Mouse (Mus musculus) ES-CJ7 (cell line): ENCODE results near the gene Nebl.
"Not testable (repeated sequence)": the region's sequence is repeated elsewhere in the genome, so short reads cannot be mapped to it uniquely, and the experiment has no call there.

Experiments
- DNase-seq: peaks from one replicate; pipeline ENCODE4 v3.0.0; 2011; ENCODE audit warnings: low read depth, low spot score

Nebl gene

DNA sequence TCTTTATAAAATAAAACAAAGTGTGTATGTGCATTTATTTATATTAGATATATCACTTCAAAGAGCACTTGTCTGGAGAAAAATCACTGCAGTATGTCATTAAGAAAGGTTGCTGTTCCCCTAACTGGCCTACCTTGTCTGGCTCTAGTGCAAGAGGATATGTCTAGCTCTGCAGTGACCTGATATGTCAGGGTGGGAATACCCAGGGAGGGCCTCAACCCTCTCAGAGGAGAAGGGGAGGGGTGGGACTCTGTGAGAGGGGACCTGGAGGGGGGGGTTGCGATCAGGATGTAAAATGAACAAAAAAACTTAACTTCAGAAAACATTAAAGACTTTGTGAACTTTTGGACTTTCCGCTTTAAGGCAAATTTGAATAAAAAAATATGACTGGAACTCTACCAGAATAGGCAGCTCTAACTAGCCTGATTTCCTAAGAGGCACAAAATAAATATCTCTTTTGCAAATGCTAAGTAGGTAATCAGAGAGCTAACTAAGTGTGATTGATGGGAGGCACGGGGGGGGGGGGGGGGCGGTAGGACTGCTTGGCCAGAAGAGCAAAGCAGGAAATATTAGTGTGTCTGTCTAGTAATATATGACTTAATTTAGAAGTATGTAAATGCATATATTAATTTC, 325.2 kb downstream of the Nebl start:
- DNase-seq, result no peak

GRCm38 (mm10) chr2:17402511-17402910, 328.8 kb downstream of the Nebl start:
- DNase-seq, result no peak

- DNase-seq, result no peak
These were observed 335.0 kb downstream of the Nebl start for GRCm38 (mm10) chr2:17396235-17396634.

- no peak for DNase-seq
These were observed 339.9 kb downstream of the Nebl start for GRCm38 (mm10) chr2:17391389-17391788.

GRCm38 (mm10) chr2:17390513-17391200, 340.6 kb downstream of the Nebl start:
- no peak for DNase-seq

- no peak for DNase-seq
These were observed 341.4 kb downstream of the Nebl start for GRCm38 (mm10) chr2:17389886-17390285.

- no peak for DNase-seq
These were observed 341.9 kb downstream of the Nebl start for GRCm38 (mm10) chr2:17389379-17389778.

GRCm38 (mm10) chr2:17382227-17382626, 349.0 kb downstream of the Nebl start:
- DNase-seq, result no peak

- no peak for DNase-seq
These were observed 355.3 kb downstream of the Nebl start for GRCm38 (mm10) chr2:17375916-17376315.

DNA sequence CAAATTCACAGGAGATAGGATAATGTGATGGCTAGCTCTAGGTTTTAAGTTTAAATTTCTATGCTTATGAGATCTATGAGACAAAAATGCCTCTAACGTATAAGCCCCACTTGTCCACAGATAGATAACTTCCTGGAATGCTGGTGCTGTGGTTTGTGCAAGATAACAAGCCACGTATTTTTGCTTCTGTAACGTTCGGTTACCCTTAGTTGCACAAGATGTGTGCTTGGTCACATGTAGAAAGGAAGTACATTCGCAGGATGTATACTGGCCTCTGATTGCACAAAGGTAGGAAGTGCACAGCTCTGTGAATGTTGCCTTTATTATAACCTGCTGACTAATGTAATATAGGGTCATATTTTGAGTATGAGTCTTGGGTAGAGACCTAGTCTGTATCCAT, 365.6 kb downstream of the Nebl start:
- no peak for DNase-seq

DNA sequence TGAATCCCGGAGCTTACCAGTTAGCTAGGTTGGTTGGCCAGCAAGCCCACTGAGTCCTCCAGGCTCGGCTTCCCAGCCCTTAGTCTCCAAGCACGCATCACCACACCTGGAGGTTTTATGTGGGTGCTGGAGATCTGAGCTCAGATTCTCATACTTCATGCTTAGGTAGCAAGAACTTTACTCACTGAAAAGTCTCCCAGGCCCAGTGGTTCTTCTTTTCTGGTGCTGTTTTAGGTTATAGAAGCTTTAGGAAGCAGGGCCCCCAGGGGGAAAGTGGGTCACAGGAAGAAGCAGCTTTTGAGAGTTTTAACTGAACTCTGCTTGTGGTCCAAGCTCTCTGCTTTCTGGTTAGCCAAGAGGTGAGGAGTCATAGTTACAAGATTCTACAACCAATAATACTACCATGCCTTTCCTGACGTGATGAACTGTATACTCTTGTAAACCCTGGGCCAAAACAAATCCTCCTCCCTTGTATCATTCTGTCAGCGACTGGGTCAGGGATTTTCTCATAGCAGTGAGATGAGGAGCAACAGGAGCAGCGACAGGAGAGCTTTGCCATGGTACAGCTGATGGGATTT, 366.2 kb downstream of the Nebl start:
- no peak for DNase-seq

GRCm38 (mm10) chr2:17363337-17364216, 367.7 kb downstream of the Nebl start:
- DNase-seq, result no peak

GRCm38 (mm10) chr2:17362181-17362580, 369.1 kb downstream of the Nebl start:
- no peak for DNase-seq

GRCm38 (mm10) chr2:17344643-17345042, 386.6 kb downstream of the Nebl start:
- no peak for DNase-seq

- DNase-seq, result no peak
These were observed 395.8 kb downstream of the Nebl start for GRCm38 (mm10) chr2:17335451-17335850.

- no peak for DNase-seq
These were observed 404.7 kb downstream of the Nebl start for GRCm38 (mm10) chr2:17326590-17326989.

- no peak for DNase-seq
These were observed 414.4 kb downstream of the Nebl start for GRCm38 (mm10) chr2:17316850-17317249.

DNA sequence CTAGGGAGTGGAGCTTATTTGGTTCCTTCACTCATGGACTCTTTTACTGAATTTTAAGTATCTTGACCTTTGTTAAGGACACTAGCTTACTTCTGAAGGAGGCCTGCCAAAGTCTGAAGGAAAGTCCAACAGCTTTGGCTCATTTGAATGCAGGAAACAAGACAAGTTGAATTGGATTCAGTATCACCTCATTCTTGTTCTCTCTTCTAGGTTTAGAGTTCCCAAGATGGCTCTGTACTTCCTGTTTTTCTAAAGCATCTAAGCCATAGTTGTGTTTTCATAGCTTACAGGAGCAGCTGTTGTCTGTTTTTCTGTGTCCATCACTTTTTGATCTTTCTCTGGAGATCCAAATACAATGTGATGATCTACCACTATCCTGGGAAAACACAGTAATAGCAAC, 429.9 kb downstream of the Nebl start:
- no peak for DNase-seq

DNA sequence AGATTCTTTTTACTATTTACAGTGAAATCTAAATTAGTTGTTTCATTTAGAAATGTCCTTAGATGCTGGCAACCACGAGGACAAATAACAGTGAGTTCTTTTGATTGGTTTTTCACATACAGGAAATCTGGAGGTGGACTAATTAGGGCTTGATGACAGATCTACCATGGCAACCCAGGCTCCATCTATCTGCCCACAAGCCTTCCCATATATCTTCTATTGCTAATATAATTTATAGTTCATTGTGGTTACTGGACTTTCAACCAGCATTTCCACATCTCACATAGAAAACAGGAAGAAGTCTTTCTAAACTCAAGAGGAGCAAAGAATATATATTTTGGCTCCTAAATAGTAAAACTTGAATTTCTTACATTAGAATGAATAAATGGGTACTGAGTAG, 433.8 kb downstream of the Nebl start:
- no peak for DNase-seq

DNA sequence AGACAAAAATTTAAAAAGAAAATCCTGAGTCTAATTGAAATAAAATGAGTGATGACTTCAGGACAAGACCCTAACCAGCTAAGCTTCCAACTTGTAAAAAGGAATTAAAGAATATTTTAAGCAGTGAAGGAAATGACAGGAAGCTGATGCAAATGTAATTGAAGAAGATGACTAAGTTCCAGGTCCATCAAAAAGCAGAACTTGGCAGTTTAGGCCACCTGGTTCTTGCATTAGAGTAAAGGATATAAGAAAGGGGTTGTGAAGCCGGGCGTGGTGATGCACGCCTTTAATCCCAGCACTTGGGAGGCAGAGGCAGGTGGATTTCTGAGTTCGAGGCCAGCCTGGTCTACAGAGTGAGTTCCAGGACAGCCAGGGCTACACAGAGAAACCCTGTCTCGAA, 436.0 kb downstream of the Nebl start:
- not testable (repeated sequence) for DNase-seq
